Mouse (Mus musculus) midbrain, embryonic 11.5 days (tissue): ENCODE measurements around the gene Rexo5. TPM values are rescaled to one million over a fixed set of nuclear protein-coding genes. Genes with fewer than 3 reads are reported as not detected.
A peak's percentile ranks its signal among the peaks of the same experiment; 100 is the strongest.

Source experiments
- ATAC-seq: fragments of 200-750 bp; cut with Nextera tagmentation; 2 replicates; pipeline ENCODE4 v1.8.0; 2017; ENCODE audit warnings: moderate TSS enrichment, moderate library complexity; ENCODE audit not compliant: low FRiP score
- DNase-seq: peaks from one replicate; pipeline ENCODE4 v3.0.0; 2015; ENCODE audit warnings: low spot score; ENCODE audit errors: missing footprints
- H3K27ac ChIP-seq: fragments of 300-500 bp; sonication (generic); 2 replicates; pipeline ENCODE4 v1.5.1; 2014; ENCODE audit warnings: low read depth, low read length
- H3K27me3 ChIP-seq: fragments of 300-500 bp; sonication (generic); 2 replicates; pipeline ENCODE4 v1.6.1; 2014; ENCODE audit warnings: mild to moderate bottlenecking, low read length, moderate library complexity, mixed read lengths; ENCODE audit not compliant: control insufficient read depth, insufficient read depth
- H3K36me3 ChIP-seq: fragments of 300-500 bp; sonication (generic); 2 replicates; pipeline ENCODE4 v1.6.1; 2014; ENCODE audit warnings: mild to moderate bottlenecking, low read length, moderate library complexity, mixed read lengths; ENCODE audit not compliant: control insufficient read depth, insufficient read depth
- H3K4me1 ChIP-seq: fragments of 300-500 bp; sonication (generic); 2 replicates; pipeline ENCODE4 v1.6.1; 2014; ENCODE audit warnings: low read length; ENCODE audit not compliant: control insufficient read depth, insufficient read depth
- H3K4me2 ChIP-seq: fragments of 300-500 bp; sonication (generic); 2 replicates; pipeline ENCODE4 v1.6.1; 2014; ENCODE audit warnings: mild to moderate bottlenecking, moderate library complexity
- H3K4me3 ChIP-seq: fragments of 300-500 bp; sonication (generic); 2 replicates; pipeline ENCODE4 v1.5.1; 2014; ENCODE audit warnings: low read depth, low read length
- H3K9ac ChIP-seq: fragments of 300-500 bp; sonication (generic); 2 replicates; pipeline ENCODE4 v1.6.1; 2014; ENCODE audit warnings: low read length
- H3K9me3 ChIP-seq: fragments of 300-500 bp; sonication (generic); 2 replicates; pipeline ENCODE4 v1.6.1; 2016; ENCODE audit warnings: low read length; ENCODE audit not compliant: control insufficient read depth
- WGBS: fragments of 180-500 bp; shearing (Covaris S2); extraction: QIAGEN DNeasy Blood & Tissue Kit; methylation state at CpG from one replicate; pipeline ENCODE4 v1.1.7; 2014; 5-methylcytosine and 5-hydroxymethylcytosine counted together
- polyA plus RNA-seq: library from polyadenylated mRNA; unstranded; fragments of >200 nt; fragmentation: Nextera tagmentation; extraction: Ambion mirVana; gene quantifications from 2 replicates; pipeline ENCODE4 v1.2.1, GENCODE M21; 2014

The Rexo5 gene
- polyA plus RNA-seq, 1 experiment from 2014 or later, result 25.2 TPM

DNA sequence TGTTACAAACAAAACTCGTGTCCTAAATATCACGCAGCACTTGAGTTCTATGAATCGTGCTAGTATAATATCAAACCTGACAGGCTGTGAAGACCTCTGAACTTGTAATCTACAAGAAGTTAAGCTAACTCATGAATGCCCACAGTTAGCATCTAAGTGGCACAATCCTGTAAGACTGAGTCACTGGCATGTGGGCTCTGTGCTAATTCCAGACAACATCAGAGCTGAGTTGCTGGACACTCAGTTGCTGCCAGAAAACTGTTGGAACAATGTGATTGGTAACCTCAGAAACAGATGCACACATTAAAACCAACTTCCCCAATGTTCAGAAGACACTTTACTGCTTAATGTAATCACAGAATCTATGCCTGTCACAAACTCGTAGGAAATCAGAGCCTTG, 94.1 kb downstream of the Rexo5 start:
- Histone ChIP-seq H3K27me3 (no peaks in the 10 kb centered on the region), H3K9ac (no peak overlapping the region), H3K4me1 (no peaks in the 10 kb centered on the region), H3K4me2 (no peak overlapping the region), H3K27ac (no peak overlapping the region), H3K36me3 (no peaks in the 10 kb centered on the region; the same call in 1 of the 2 replicates), H3K9me3 (no peaks in the 10 kb centered on the region), H3K4me3 (no peak overlapping the region)
- 90% methylated on average over 4 of the region's 4 CpGs for WGBS
- DNase-seq (no peak), ATAC-seq (no peak)

DNA sequence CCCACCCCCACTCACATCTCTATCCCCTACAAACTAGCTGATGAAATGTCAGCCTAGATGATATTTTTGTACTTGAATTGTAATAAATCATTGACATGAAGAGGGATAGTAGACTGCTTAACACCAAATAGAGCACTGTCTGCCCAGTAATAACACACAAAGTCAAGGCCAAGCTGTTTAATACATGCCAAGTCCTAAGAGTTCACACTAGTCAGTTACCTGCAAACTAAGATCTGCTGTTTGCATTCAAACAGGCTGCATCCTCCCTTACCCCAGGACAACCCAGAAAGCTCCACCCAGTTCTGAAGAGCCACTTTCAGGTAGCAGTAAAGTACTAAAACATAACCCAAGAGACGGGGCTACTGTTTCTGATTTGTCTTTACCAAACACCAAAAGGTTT, 98.4 kb downstream of the Rexo5 start:
- no peaks in the 10 kb centered on the region for H3K27me3 ChIP-seq
- H3K4me2 ChIP-seq, result no peak overlapping the region
- H3K9ac ChIP-seq, result no peak overlapping the region
- no peaks in the 10 kb centered on the region for H3K36me3 ChIP-seq
- no peak overlapping the region for H3K4me3 ChIP-seq
- peaks cover 9% of the 10 kb centered on the region for H3K4me1 ChIP-seq
- no peaks in the 10 kb centered on the region for H3K9me3 ChIP-seq
- DNase-seq (no peak), ATAC-seq (no peak)
- no peak overlapping the region for H3K27ac ChIP-seq
- WGBS, result 91% methylated on average over 1 of the region's 1 CpGs

- H3K9ac ChIP-seq, result no peak overlapping the region
- WGBS, result 89% methylated on average over 4 of the region's 4 CpGs
- no peak overlapping the region for H3K4me2 ChIP-seq
- H3K4me1 ChIP-seq, result peaks cover 9% of the 10 kb centered on the region
- no peak overlapping the region for H3K27ac ChIP-seq
- DNase-seq (no peak), ATAC-seq (no peak)
- no peaks in the 10 kb centered on the region for H3K27me3 ChIP-seq
- H3K4me3 ChIP-seq, result no peak overlapping the region
- H3K36me3 ChIP-seq, result no peaks in the 10 kb centered on the region
- no peaks in the 10 kb centered on the region for H3K9me3 ChIP-seq
These were observed 98.9 kb downstream of the Rexo5 start for GRCm38 (mm10) chr7:119892742-119893141.

DNA sequence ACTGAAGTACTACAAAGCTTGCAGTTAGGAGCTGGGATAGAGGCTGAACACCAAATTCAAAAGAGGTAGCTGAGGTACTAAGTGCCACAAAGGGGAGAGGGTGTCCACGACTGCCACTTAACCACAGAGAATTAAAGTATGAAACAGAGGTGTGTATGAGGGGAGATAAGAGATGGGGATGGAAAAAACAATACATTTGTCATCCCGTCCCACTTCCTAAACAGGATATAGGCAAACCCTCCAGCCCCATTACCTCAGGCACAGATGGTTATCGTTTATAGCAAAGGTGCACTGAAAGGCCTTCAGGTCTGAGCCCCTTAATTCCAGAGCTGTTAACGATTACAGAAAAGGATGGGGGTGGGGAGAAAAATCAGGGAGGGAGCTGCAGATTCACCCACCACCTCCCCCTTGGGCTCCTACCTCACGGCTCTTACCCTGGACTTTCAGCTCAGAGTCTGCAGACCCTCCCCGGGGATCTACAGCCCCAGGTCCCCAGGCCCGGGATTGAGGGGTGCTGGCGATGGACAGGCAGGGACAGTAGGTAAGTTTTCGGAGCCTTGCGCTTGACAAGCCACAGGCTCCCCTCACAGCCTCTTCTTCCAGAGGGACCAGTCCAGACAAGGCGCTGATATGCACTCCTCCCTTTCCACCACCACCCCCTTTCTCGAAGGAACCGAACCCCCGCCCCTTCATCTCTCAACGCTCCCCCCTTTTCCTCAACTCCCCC, 101.2 kb downstream of the Rexo5 start:
- peak overlapping the region; percentile 74 for H3K4me3 ChIP-seq
- WGBS, result 3% methylated on average over 15 of the region's 15 CpGs
- H3K9ac ChIP-seq, result peak overlapping the region; percentile 81
- H3K27ac ChIP-seq, result peak overlapping the region; percentile 33; the same call in 1 of the 2 replicates
- H3K36me3 ChIP-seq, result no peaks in the 10 kb centered on the region
- DNase-seq (no peak), ATAC-seq (peak; percentile 62)
- no peaks in the 10 kb centered on the region for H3K9me3 ChIP-seq
- H3K4me2 ChIP-seq, result peak overlapping the region; percentile 53
- peaks cover 9% of the 10 kb centered on the region for H3K4me1 ChIP-seq
- H3K27me3 ChIP-seq, result no peaks in the 10 kb centered on the region

- H3K27ac ChIP-seq, result peak within 1 kb of the TSS; percentile 96
- no peaks in the 10 kb centered on the region for H3K27me3 ChIP-seq
- no peaks in the 10 kb centered on the region for H3K9me3 ChIP-seq
- H3K36me3 ChIP-seq, result no peaks in the 10 kb centered on the region
- H3K9ac ChIP-seq, result peak within 1 kb of the TSS; percentile 84
- peak; percentile 99 for DNase-seq
- H3K4me3 ChIP-seq, result peak within 1 kb of the TSS; percentile 74
- H3K4me1 ChIP-seq, result peaks cover 9% of the 10 kb centered on the region
- under 1% methylated on average over 63 of the region's 63 CpGs for WGBS
- peak within 1 kb of the TSS; percentile 53 for H3K4me2 ChIP-seq
- peak; percentile 98 for ATAC-seq
These were observed 102.1 kb downstream of the Rexo5 start, which contains the start of the genes Lyrm1 and Dcun1d3 for GRCm38 (mm10) chr7:119895639-119896512. Gene Lyrm1 (plus strand): TSS chr7:119895861. Gene Dcun1d3 (minus strand): TSS chr7:119896298.

DNA sequence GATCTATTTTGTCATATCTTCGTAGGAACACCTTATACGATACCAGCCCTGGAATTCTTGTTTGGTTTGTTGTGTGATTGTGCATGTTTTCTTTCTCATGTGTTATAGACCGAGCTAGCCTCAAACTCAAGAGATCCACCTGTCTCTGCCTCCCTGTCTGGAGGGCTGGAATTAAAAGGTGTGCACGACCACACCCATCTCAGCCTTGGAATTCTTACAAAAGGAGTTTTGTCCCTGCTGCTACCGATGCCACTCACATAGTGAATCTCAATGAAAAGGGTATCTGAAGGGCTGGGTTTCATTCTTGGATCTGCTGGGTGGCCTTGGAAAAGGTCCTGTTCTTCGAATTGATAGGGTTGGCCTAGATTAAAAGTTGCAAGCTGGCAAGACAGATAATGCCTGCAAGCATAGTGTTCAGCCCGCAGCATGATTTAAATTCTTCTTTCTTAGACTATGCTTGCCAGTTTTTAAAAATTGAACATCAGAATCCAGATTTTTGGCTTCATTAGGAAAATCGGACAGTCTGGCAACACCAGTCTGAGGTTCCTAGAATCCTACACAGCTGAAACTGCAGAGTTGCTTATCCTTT, 103.8 kb downstream of the Rexo5 start:
- 92% methylated on average over 8 of the region's 8 CpGs for WGBS
- H3K27me3 ChIP-seq, result no peaks in the 10 kb centered on the region
- ATAC-seq, result no peak

DNA sequence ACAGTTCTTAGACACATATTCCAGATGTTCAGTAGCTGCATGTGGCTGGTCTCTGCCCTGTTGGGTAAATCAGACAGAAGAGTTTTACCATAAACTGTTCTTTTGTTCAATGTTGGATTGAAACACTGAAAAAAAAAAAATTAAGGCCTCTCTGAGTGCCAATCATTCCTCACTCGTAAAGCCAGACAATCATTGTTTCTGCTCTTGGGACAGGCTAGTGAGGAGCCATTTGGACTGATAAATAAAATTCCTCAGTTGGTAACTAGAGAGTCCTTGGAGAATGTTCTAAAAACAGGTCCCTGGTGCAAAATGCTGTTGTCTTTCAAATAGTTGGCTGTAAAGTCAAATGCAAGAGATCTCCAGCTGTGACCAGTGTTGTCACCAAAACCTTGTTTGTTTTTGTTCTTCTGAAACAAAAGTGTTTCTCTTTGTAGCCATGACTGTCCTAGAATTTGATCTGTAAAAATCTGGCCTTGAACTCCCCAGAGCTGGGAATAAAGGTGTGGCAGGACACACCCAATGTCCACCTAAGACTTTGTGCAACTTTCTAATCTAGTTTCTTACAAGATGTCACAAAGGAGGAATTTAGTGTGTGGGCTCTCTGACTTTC, 104.5 kb downstream of the Rexo5 start:
- DNase-seq (no peak), ATAC-seq (no peak)
- H3K27ac ChIP-seq, result no peak overlapping the region
- no peak overlapping the region for H3K4me3 ChIP-seq
- H3K27me3 ChIP-seq, result no peaks in the 10 kb centered on the region
- peaks cover 9% of the 10 kb centered on the region for H3K4me1 ChIP-seq
- no peak overlapping the region for H3K9ac ChIP-seq
- no peaks in the 10 kb centered on the region for H3K36me3 ChIP-seq
- no peaks in the 10 kb centered on the region for H3K9me3 ChIP-seq
- no peak overlapping the region for H3K4me2 ChIP-seq
- 75% methylated on average over 1 of the region's 1 CpGs for WGBS

More for the DNA sequence above, 103.8 kb downstream of the Rexo5 start:
- Histone ChIP-seq H3K36me3 (no peaks in the 10 kb centered on the region), H3K9ac (no peak overlapping the region), H3K4me3 (no peak overlapping the region), H3K4me2 (no peak overlapping the region), H3K4me1 (peaks cover 9% of the 10 kb centered on the region), H3K27ac (no peak overlapping the region), H3K9me3 (no peaks in the 10 kb centered on the region)
- no peak for DNase-seq
